Mouse (Mus musculus) midbrain, embryonic 14.5 days (tissue): ENCODE data around the gene Uvrag. TPM values are rescaled to one million over a fixed set of nuclear protein-coding genes. Genes with fewer than 3 reads are reported as not detected.
A peak's percentile ranks its signal among the peaks of the same experiment; 100 is the strongest.

Experiments
- ATAC-seq: fragments of 200-750 bp; cut with Nextera tagmentation; 2 replicates; pipeline ENCODE4 v1.8.0; 2017; ENCODE audit warnings: moderate number of reproducible peaks, moderate library complexity; ENCODE audit not compliant: low FRiP score, low TSS enrichment
- DNase-seq: peaks from one replicate; pipeline ENCODE4 v3.0.0-alpha.2; 2015
- H3K27ac ChIP-seq: fragments of 300-500 bp; sonication (generic); replicated peaks from 2 replicates; pipeline ENCODE4 v1.5.1; 2014; ENCODE audit warnings: mild to moderate bottlenecking, low read depth, low read length, moderate library complexity
- H3K27me3 ChIP-seq: fragments of 300-500 bp; sonication (generic); 2 replicates; pipeline ENCODE4 v1.6.1; 2014; ENCODE audit warnings: low read length, control low read depth, mixed read lengths; ENCODE audit not compliant: control insufficient read depth, insufficient read depth
- H3K36me3 ChIP-seq: fragments of 300-500 bp; sonication (generic); 2 replicates; pipeline ENCODE4 v1.6.1; 2014; ENCODE audit warnings: low read length, control low read depth; ENCODE audit not compliant: control insufficient read depth, insufficient read depth
- H3K4me1 ChIP-seq: fragments of 300-500 bp; sonication (generic); 2 replicates; pipeline ENCODE4 v1.6.1; 2014; ENCODE audit warnings: mild to moderate bottlenecking, antibody characterized with exemption, low read length, control low read depth; ENCODE audit not compliant: control insufficient read depth, insufficient read depth
- H3K4me2 ChIP-seq: fragments of 300-500 bp; sonication (generic); 2 replicates; pipeline ENCODE4 v1.6.1; 2014; ENCODE audit warnings: mild to moderate bottlenecking, low read length, moderate library complexity
- H3K4me3 ChIP-seq: fragments of 300-500 bp; sonication (generic); replicated peaks from 2 replicates; pipeline ENCODE4 v1.5.1; 2014; ENCODE audit warnings: low read depth, low read length
- H3K9ac ChIP-seq: fragments of 300-500 bp; sonication (generic); replicated peaks from 2 replicates; pipeline ENCODE4 v1.6.1; 2014; ENCODE audit warnings: mild to moderate bottlenecking, low read length, moderate library complexity
- H3K9me3 ChIP-seq: fragments of 300-500 bp; sonication (generic); 2 replicates; pipeline ENCODE4 v1.6.1; 2016; ENCODE audit warnings: low read length, control low read depth, mixed read lengths; ENCODE audit not compliant: control insufficient read depth
- WGBS: fragments of 180-500 bp; shearing (Covaris S2); extraction: QIAGEN DNeasy Blood & Tissue Kit; methylation state at CpG from one replicate; pipeline ENCODE4 v1.1.7; 2014; 5-methylcytosine and 5-hydroxymethylcytosine counted together
- polyA plus RNA-seq: library from polyadenylated mRNA; unstranded; fragments of >200 nt; fragmentation: Nextera tagmentation; extraction: Ambion mirVana; gene quantifications from 2 replicates; pipeline ENCODE4 v1.2.1, GENCODE M21; 2014

The Uvrag gene
- polyA plus RNA-seq, 1 experiment from 2014 or later: 21.0 TPM

GRCm38 (mm10) chr7:99091915-99092645 lies 48.9 kb downstream of the Uvrag start:
- 87% methylated on average over 17 of the region's 17 CpGs for WGBS
- H3K27me3 ChIP-seq: no peaks in the 10 kb centered on the region
- no peak overlapping the region for H3K9ac ChIP-seq
- H3K4me2 ChIP-seq: no peak overlapping the region
- H3K27ac ChIP-seq: no peak overlapping the region
- no peaks in the 10 kb centered on the region for H3K4me1 ChIP-seq
- DNase-seq (no peak), ATAC-seq (no peak)
- H3K9me3 ChIP-seq: no peaks in the 10 kb centered on the region
- H3K36me3 ChIP-seq: no peaks in the 10 kb centered on the region
- H3K4me3 ChIP-seq: no peak overlapping the region

- no peaks in the 10 kb centered on the region for H3K36me3 ChIP-seq
- no peaks in the 10 kb centered on the region for H3K9me3 ChIP-seq
- H3K4me2 ChIP-seq: no peak overlapping the region
- H3K27ac ChIP-seq: no peak overlapping the region
- H3K4me3 ChIP-seq: no peak overlapping the region
- H3K27me3 ChIP-seq: no peaks in the 10 kb centered on the region
- no peak overlapping the region for H3K9ac ChIP-seq
- ATAC-seq (no peak), DNase-seq (no peak)
- 82% methylated on average over 4 of the region's 4 CpGs for WGBS
- H3K4me1 ChIP-seq: no peaks in the 10 kb centered on the region
Observed at GRCm38 (mm10) chr7:99089716-99090115, 51.2 kb downstream of the Uvrag start.

- no peaks in the 10 kb centered on the region for H3K36me3 ChIP-seq
- H3K4me1 ChIP-seq: no peaks in the 10 kb centered on the region
- no peak overlapping the region for H3K4me2 ChIP-seq
- H3K27ac ChIP-seq: no peak overlapping the region
- ATAC-seq: no peak
- H3K4me3 ChIP-seq: no peak overlapping the region
- no peaks in the 10 kb centered on the region for H3K27me3 ChIP-seq
- H3K9me3 ChIP-seq: no peaks in the 10 kb centered on the region
- H3K9ac ChIP-seq: no peak overlapping the region
- 82% methylated on average over 10 of the region's 10 CpGs for WGBS
- DNase-seq: no peak
Observed at GRCm38 (mm10) chr7:99088576-99089346, 52.2 kb downstream of the Uvrag start.

- Histone ChIP-seq H3K27ac (no peak overlapping the region), H3K4me1 (no peaks in the 10 kb centered on the region), H3K9ac (no peak overlapping the region), H3K9me3 (no peaks in the 10 kb centered on the region), H3K27me3 (no peaks in the 10 kb centered on the region), H3K4me2 (no peak overlapping the region), H3K36me3 (no peaks in the 10 kb centered on the region), H3K4me3 (no peak overlapping the region)
- ATAC-seq (no peak), DNase-seq (no peak)
- WGBS: 63% methylated on average over 7 of the region's 7 CpGs
Observed at GRCm38 (mm10) chr7:99087581-99087980, 53.4 kb downstream of the Uvrag start.

- WGBS: 73% methylated on average over 9 of the region's 9 CpGs
- ATAC-seq: no peak
- H3K4me3 ChIP-seq: no peak overlapping the region
Observed at GRCm38 (mm10) chr7:99086646-99087443, 54.1 kb downstream of the Uvrag start.

GRCm38 (mm10) chr7:99085249-99085648 lies 55.7 kb downstream of the Uvrag start:
- Histone ChIP-seq H3K27me3 (no peaks in the 10 kb centered on the region), H3K4me1 (no peaks in the 10 kb centered on the region), H3K36me3 (no peaks in the 10 kb centered on the region), H3K4me3 (no peak overlapping the region), H3K9ac (no peak overlapping the region), H3K4me2 (no peak overlapping the region), H3K27ac (no peak overlapping the region), H3K9me3 (no peaks in the 10 kb centered on the region)
- DNase-seq: no peak
- WGBS: 89% methylated on average over 3 of the region's 3 CpGs
- ATAC-seq: no peak

More at GRCm38 (mm10) chr7:99086646-99087443, 54.1 kb downstream of the Uvrag start:
- no peaks in the 10 kb centered on the region for H3K9me3 ChIP-seq
- no peak overlapping the region for H3K27ac ChIP-seq
- no peaks in the 10 kb centered on the region for H3K36me3 ChIP-seq
- H3K27me3 ChIP-seq: no peaks in the 10 kb centered on the region
- H3K9ac ChIP-seq: no peak overlapping the region
- DNase-seq: no peak
- no peak overlapping the region for H3K4me2 ChIP-seq
- no peaks in the 10 kb centered on the region for H3K4me1 ChIP-seq

GRCm38 (mm10) chr7:99079522-99079921 lies 61.4 kb downstream of the Uvrag start:
- Histone ChIP-seq H3K27me3 (no peaks in the 10 kb centered on the region), H3K4me3 (no peak overlapping the region), H3K27ac (no peak overlapping the region), H3K4me2 (no peak overlapping the region), H3K4me1 (no peaks in the 10 kb centered on the region), H3K36me3 (no peaks in the 10 kb centered on the region), H3K9ac (no peak overlapping the region), H3K9me3 (no peaks in the 10 kb centered on the region)
- peak; percentile 89 for DNase-seq
- no peak for ATAC-seq
- WGBS: 41% methylated on average over 4 of the region's 4 CpGs

GRCm38 (mm10) chr7:99078805-99079204 lies 62.1 kb downstream of the Uvrag start:
- no peak for ATAC-seq
- Histone ChIP-seq H3K9me3 (no peaks in the 10 kb centered on the region), H3K4me3 (no peak overlapping the region), H3K27me3 (no peaks in the 10 kb centered on the region), H3K9ac (no peak overlapping the region), H3K4me1 (no peaks in the 10 kb centered on the region), H3K36me3 (no peaks in the 10 kb centered on the region), H3K27ac (no peak overlapping the region), H3K4me2 (no peak overlapping the region)
- DNase-seq: no peak
- 94% methylated on average over 6 of the region's 6 CpGs for WGBS
